Mouse (Mus musculus) left cerebral cortex, adult 6 months (tissue): ENCODE results near the gene Cyp4a14. TPM values are rescaled to one million over a fixed set of nuclear protein-coding genes. Genes with fewer than 3 reads are reported as not detected.

Source experiments
- long read RNA-seq, 2 experiments: library from polyadenylated mRNA; unstranded; transcript quantifications; one replicate each; pipeline ENCODE4 v2.0.0; 2019 to 2020
- polyA plus RNA-seq: library from polyadenylated mRNA; unstranded; fragments of <200 nt; fragmentation: Nextera tagmentation; gene quantifications from 2 replicates; pipeline ENCODE4 v1.2.3, GENCODE M21; 2021

The Cyp4a14 gene
- polyA plus RNA-seq: not detected in 2 replicates
- long read RNA-seq, experiment 1: 0 reads
- long read RNA-seq, experiment 2: 0 reads

GRCm38 (mm10) chr4:115496001-115496400 lies at the start of gene Cyp4a14:
Cyp4a14 (minus strand) TSS chr4:115496142.

GRCm38 (mm10) chr4:115518000-115518399 lies 22.1 kb upstream of the Cyp4a14 start, which contains the start of gene Cyp4a10:
Cyp4a10 (plus strand) TSS chr4:115518264.

GRCm38 (mm10) chr4:115452304-115452703 lies 43.6 kb downstream of the Cyp4a14 start, which contains the start of gene Cyp4a30b:
Cyp4a30b (plus strand) TSS chr4:115452604.

Other genes with a start within 250 kb of the Cyp4a14 start
- not detected in 2 replicates for gene Cyp4a12a, start 197.1 kb downstream of the Cyp4a14 start, polyA plus RNA-seq
- gene Cyp4a12b, start 84.5 kb downstream of the Cyp4a14 start, polyA plus RNA-seq: 0.16 and 0.29 TPM in 2 replicates
- gene Cyp4a30b, start 43.5 kb downstream of the Cyp4a14 start, polyA plus RNA-seq: not detected in 2 replicates
- gene Cyp4a10, start 22.1 kb upstream of the Cyp4a14 start, polyA plus RNA-seq: not detected in 2 replicates
- not detected in 2 replicates for gene Cyp4a31, start 67.5 kb upstream of the Cyp4a14 start, polyA plus RNA-seq
- gene Cyp4a32, start 104.8 kb upstream of the Cyp4a14 start, polyA plus RNA-seq: not detected in 2 replicates
- gene Cyp4b1, start 151.6 kb upstream of the Cyp4a14 start, polyA plus RNA-seq: 0.56 and 0.89 TPM in 2 replicates
- 23.0 and 25.2 TPM in 2 replicates for gene Efcab14, start 241.6 kb upstream of the Cyp4a14 start, polyA plus RNA-seq